Mouse (Mus musculus) ES-E14 (cell line): ENCODE results near the gene Cd79b.

Experiments used
- CHD2 ChIP-seq: IDR thresholded peaks from 2 replicates; pipeline ENCODE4 v1.6.1; 2014; ENCODE audit warnings: mild to moderate bottlenecking, low read depth, low read length, inconsistent platforms
- HCFC1 ChIP-seq: IDR thresholded peaks from 2 replicates; pipeline ENCODE4 v1.6.1; 2012; ENCODE audit warnings: low read length, inconsistent platforms, borderline replicate concordance; ENCODE audit not compliant: insufficient read depth
- MAFK ChIP-seq: IDR thresholded peaks from 2 replicates; pipeline ENCODE4 v1.6.1; 2014; ENCODE audit warnings: mild to moderate bottlenecking, low read depth, low read length, inconsistent platforms; ENCODE audit not compliant: insufficient read depth
- ZC3H11A ChIP-seq: IDR thresholded peaks from 2 replicates; pipeline ENCODE4 v1.6.1; 2012; ENCODE audit warnings: low read depth, mild to moderate bottlenecking, inconsistent platforms, low read length, borderline replicate concordance
- ZNF384 ChIP-seq: IDR thresholded peaks from 2 replicates; pipeline ENCODE4 v1.6.1; 2012; ENCODE audit warnings: low read depth, low read length, inconsistent platforms

DNA sequence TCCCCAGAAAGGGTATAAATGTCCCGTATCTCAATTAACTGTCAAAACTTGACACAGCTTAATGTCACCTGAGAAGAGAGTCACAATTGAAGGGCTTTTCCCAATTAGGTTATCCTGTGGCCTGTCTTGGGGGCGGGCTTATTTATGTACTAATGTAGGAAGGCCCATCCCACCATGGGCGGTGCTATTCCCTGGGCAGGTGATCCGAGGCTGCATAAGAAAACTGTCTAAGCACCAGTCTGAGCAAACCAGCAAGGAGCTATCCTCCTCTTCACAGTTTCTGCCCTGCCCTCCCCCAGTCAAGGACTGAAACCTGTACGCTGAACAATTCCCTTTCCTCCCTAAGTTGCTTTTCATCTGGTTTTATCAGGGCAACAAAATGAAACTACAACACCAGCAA is 24.2 kb downstream of the Cd79b start:
- TF ChIP-seq MAFK: no peak
- no peak for TF ChIP-seq CHD2
- TF ChIP-seq HCFC1: no peak
- TF ChIP-seq ZNF384: no peak
- no peak for TF ChIP-seq ZC3H11A
